Mouse (Mus musculus) heart, embryonic 13.5 days (tissue): ENCODE measurements around the gene Rpe. TPM values are rescaled to one million over a fixed set of nuclear protein-coding genes. Genes with fewer than 3 reads are reported as not detected.

Experiments used
- polyA plus RNA-seq: library from polyadenylated mRNA; unstranded; fragments of >200 nt; fragmentation: Nextera tagmentation; extraction: Ambion mirVana; gene quantifications from 2 replicates; pipeline ENCODE4 v1.2.1, GENCODE M21; 2015

Gene Rpe
- polyA plus RNA-seq, 1 experiment from 2014 or later: 26.5 TPM

Other genes with a start within 250 kb of the Rpe start
- 0.03 and 0.12 TPM in 2 replicates for gene Unc80, start 232.5 kb upstream of the Rpe start, polyA plus RNA-seq
- 8.7 and 9.0 TPM in 2 replicates for gene Kansl1l, start 116.7 kb downstream of the Rpe start, polyA plus RNA-seq
- 459 and 524 TPM in 2 replicates for gene Acadl, start 162.4 kb downstream of the Rpe start, polyA plus RNA-seq
- 415 and 464 TPM in 2 replicates for gene Myl1, start 244.6 kb downstream of the Rpe start, polyA plus RNA-seq